Mouse (Mus musculus) erythroblast, embryonic 14.5 days (primary cell): Measurements from ENCODE around the gene Mtfr2.

Experiments used
- GATA1 ChIP-seq: IDR thresholded peaks from 2 replicates; pipeline ENCODE4 v1.6.1; 2012; ENCODE audit warnings: low read length, inconsistent platforms, mixed read lengths
- TAL1 ChIP-seq: IDR thresholded peaks from 3 replicates; pipeline ENCODE4 v1.6.1; 2012; ENCODE audit warnings: low read length, inconsistent platforms, mixed read lengths

- TF ChIP-seq GATA1: no peak
- TF ChIP-seq TAL1: no peak
Measured at GRCm38 (mm10) chr10:20313941-20314340, 33.6 kb upstream of the Mtfr2 start.
